Mouse (Mus musculus): ENCODE measurements around the gene Zfyve28. TPM values are rescaled to one million over a fixed set of nuclear protein-coding genes. Genes with fewer than 3 reads are reported as not detected.

The Zfyve28 gene
- polyA plus RNA-seq, 1 experiment = 0.37 TPM

- Histone ChIP-seq H3K9me3 (no peaks in the 10 kb centered on the region), H3K27me3 (replicated peaks) (no peaks in the 10 kb centered on the region), H3K4me1 (peaks cover 79% of the 10 kb centered on the region), H3K36me3 (replicated peaks; ENCODE audit: low read length) (peaks cover 35% of the 10 kb centered on the region), H3K4me3 (replicated peaks) (peak within 1 kb of the TSS; percentile 100)
- TF ChIP-seq GATA1 (IDR thresholded peaks at IDR 0.05; ENCODE audit: borderline replicate concordance, low read length) (no peak), FLI1 (IDR thresholded peaks at IDR 0.05; ENCODE audit: low read length) (no peak)
These were observed 100.5 kb downstream of the Zfyve28 start, which contains the start of gene Mxd4 for GRCm38 (mm10) chr5:34187601-34188316. TSS of gene Mxd4 (minus strand) at chr5:34187720.

GRCm38 (mm10) chr5:34186961-34187391, 101.3 kb downstream of the Zfyve28 start:
- H3K4me1 ChIP-seq = peaks cover 85% of the 10 kb centered on the region

GRCm38 (mm10) chr5:34186391-34186790, 101.9 kb downstream of the Zfyve28 start:
- Histone ChIP-seq H3K27me3 (replicated peaks) (no peaks in the 10 kb centered on the region), H3K4me3 (replicated peaks) (peak overlapping the region; percentile 100), H3K9me3 (no peaks in the 10 kb centered on the region), H3K4me1 (peaks cover 81% of the 10 kb centered on the region), H3K36me3 (replicated peaks; ENCODE audit: low read length) (peaks cover 48% of the 10 kb centered on the region)
- TF ChIP-seq FLI1 (IDR thresholded peaks at IDR 0.05; ENCODE audit: low read length) = no peak

More at GRCm38 (mm10) chr5:34186961-34187391, 101.3 kb downstream of the Zfyve28 start:
- TF ChIP-seq FLI1 (IDR thresholded peaks at IDR 0.05; ENCODE audit: low read length) (no peak), GATA1 (IDR thresholded peaks at IDR 0.05; ENCODE audit: borderline replicate concordance, low read length) (no peak)
- Histone ChIP-seq H3K4me3 (replicated peaks) (peak overlapping the region; percentile 100), H3K27me3 (replicated peaks) (no peaks in the 10 kb centered on the region), H3K36me3 (replicated peaks; ENCODE audit: low read length) (peaks cover 43% of the 10 kb centered on the region), H3K9me3 (no peaks in the 10 kb centered on the region)

GRCm38 (mm10) chr5:34185791-34186190, 102.5 kb downstream of the Zfyve28 start:
- Histone ChIP-seq H3K36me3 (replicated peaks; ENCODE audit: low read length) (peaks cover 54% of the 10 kb centered on the region), H3K9me3 (no peaks in the 10 kb centered on the region), H3K27me3 (replicated peaks) (no peaks in the 10 kb centered on the region), H3K4me3 (replicated peaks) (peak overlapping the region; percentile 100), H3K4me1 (peaks cover 75% of the 10 kb centered on the region)
- TF ChIP-seq FLI1 (IDR thresholded peaks at IDR 0.05; ENCODE audit: low read length) = no peak
- no peak for TF ChIP-seq GATA1 (IDR thresholded peaks at IDR 0.05; ENCODE audit: borderline replicate concordance, low read length)

DNA sequence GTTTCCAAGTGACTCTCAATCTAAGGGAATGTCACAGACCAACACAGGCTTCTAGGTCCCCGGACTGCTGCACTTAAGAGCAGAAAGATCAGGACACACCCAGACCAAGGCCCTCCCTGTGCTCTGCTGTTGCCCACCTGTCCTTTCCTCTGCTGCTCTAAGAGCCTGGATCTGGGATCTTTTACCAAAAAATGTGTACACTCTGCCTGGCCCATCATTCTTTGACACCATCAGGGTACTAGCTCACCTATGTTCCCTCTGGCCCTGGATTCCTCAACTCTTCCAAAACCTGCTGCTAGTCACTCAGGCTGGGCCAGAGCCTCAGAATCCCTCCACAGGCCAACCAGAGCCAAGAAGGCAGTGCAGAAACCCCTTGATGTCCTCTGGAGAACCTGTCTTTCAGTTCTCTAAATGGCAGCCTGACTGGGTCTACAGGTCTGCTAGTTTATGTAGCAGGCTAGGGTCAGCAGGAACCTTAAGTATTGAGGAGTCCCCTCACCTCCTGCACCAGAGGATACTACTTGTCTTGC, 103.1 kb downstream of the Zfyve28 start:
- Histone ChIP-seq H3K4me1 (peaks cover 73% of the 10 kb centered on the region), H3K9me3 (no peaks in the 10 kb centered on the region), H3K27me3 (replicated peaks) (no peaks in the 10 kb centered on the region), H3K4me3 (replicated peaks) (peak overlapping the region; percentile 100), H3K36me3 (replicated peaks; ENCODE audit: low read length) (peaks cover 58% of the 10 kb centered on the region)
- TF ChIP-seq FLI1 (IDR thresholded peaks at IDR 0.05; ENCODE audit: low read length) (no peak), GATA1 (IDR thresholded peaks at IDR 0.05; ENCODE audit: borderline replicate concordance, low read length) (no peak)

GRCm38 (mm10) chr5:34183976-34184375, 104.3 kb downstream of the Zfyve28 start:
- no peak overlapping the region for H3K4me3 ChIP-seq (replicated peaks)
- no peaks in the 10 kb centered on the region for H3K27me3 ChIP-seq (replicated peaks)
- H3K4me1 ChIP-seq = peaks cover 65% of the 10 kb centered on the region
- TF ChIP-seq FLI1 (IDR thresholded peaks at IDR 0.05; ENCODE audit: low read length) = no peak
- TF ChIP-seq GATA1 (IDR thresholded peaks at IDR 0.05; ENCODE audit: borderline replicate concordance, low read length) = no peak
- H3K36me3 ChIP-seq (replicated peaks; ENCODE audit: low read length) = peaks cover 68% of the 10 kb centered on the region
- no peaks in the 10 kb centered on the region for H3K9me3 ChIP-seq

DNA sequence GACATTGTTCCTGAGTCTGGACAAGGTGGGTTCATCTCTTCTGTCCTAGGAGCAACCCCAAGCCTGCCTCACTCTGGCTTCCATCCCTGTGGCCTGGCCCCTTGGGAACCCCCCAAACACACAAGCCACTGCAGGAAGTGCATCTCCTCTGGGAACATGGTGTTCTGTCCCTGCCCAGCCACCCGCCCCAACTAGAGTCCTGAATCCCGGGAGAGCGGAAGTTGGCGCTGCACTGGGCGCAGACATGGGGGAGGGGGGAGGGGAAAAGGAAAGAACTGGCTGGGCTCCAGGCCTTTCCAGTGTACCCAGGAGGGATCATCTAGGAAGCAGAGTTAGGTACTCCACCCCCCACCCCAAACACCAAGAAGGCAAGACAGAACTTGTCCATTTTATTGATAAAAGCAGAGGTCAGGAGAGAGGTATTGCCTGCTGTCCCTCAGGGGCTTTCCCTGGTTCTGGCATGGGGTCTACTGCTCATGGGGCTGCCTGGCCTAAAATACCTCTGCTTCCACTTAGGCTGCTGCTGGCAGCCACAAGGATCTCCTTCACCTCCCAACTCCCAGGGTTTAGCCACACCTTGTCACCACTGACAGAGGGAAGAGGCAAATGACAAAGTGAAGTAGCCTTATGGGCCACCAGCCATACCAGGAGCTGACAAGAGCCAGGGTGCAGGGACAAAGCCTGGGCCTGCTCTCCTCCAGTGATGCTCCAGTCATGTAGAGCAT, 104.9 kb downstream of the Zfyve28 start:
- Histone ChIP-seq H3K4me3 (replicated peaks) (no peak overlapping the region), H3K9me3 (no peaks in the 10 kb centered on the region), H3K36me3 (replicated peaks; ENCODE audit: low read length) (peaks cover 75% of the 10 kb centered on the region), H3K27me3 (replicated peaks) (no peaks in the 10 kb centered on the region), H3K4me1 (peaks cover 65% of the 10 kb centered on the region)
- TF ChIP-seq GATA1 (IDR thresholded peaks at IDR 0.05; ENCODE audit: borderline replicate concordance, low read length) (no peak), FLI1 (IDR thresholded peaks at IDR 0.05; ENCODE audit: low read length) (no peak)

GRCm38 (mm10) chr5:34182486-34182885, 105.8 kb downstream of the Zfyve28 start:
- peaks cover 69% of the 10 kb centered on the region for H3K4me1 ChIP-seq
- no peak overlapping the region for H3K4me3 ChIP-seq (replicated peaks)
- no peaks in the 10 kb centered on the region for H3K27me3 ChIP-seq (replicated peaks)
- no peak for TF ChIP-seq FLI1 (IDR thresholded peaks at IDR 0.05; ENCODE audit: low read length)
- no peak for TF ChIP-seq GATA1 (IDR thresholded peaks at IDR 0.05; ENCODE audit: borderline replicate concordance, low read length)
- no peaks in the 10 kb centered on the region for H3K9me3 ChIP-seq
- peaks cover 83% of the 10 kb centered on the region for H3K36me3 ChIP-seq (replicated peaks; ENCODE audit: low read length)

- Histone ChIP-seq H3K4me1 (peaks cover 54% of the 10 kb centered on the region), H3K27me3 (replicated peaks) (no peaks in the 10 kb centered on the region), H3K9me3 (no peaks in the 10 kb centered on the region), H3K4me3 (replicated peaks) (no peak overlapping the region), H3K36me3 (replicated peaks; ENCODE audit: low read length) (peaks cover 98% of the 10 kb centered on the region)
- TF ChIP-seq GATA1 (IDR thresholded peaks at IDR 0.05; ENCODE audit: borderline replicate concordance, low read length) (no peak), FLI1 (IDR thresholded peaks at IDR 0.05; ENCODE audit: low read length) (no peak)
These were observed 110.4 kb downstream of the Zfyve28 start for GRCm38 (mm10) chr5:34177821-34178220.

DNA sequence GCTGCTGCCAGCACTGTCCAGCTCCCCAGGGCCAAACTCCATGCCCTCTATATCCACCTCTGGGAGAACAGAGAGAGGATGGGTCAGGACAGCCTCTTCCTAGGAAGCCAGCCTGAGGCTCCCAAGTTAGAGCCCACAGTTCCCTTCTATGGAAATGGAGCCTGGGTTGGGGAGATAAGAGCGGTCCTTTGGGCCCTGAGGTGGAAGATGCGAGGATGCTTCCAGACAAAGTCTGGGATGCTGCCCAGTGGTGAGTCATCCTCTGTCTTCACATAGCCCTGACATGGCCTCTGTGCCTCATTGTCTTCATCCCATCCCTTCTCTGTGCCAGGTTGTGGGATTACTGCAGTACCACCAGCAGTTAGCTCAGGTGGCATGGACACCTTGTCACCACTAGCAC, 111.2 kb downstream of the Zfyve28 start:
- Histone ChIP-seq H3K27me3 (replicated peaks) (no peaks in the 10 kb centered on the region), H3K4me1 (peaks cover 48% of the 10 kb centered on the region), H3K4me3 (replicated peaks) (peak overlapping the region; percentile 19), H3K9me3 (no peaks in the 10 kb centered on the region), H3K36me3 (replicated peaks; ENCODE audit: low read length) (peaks cover 97% of the 10 kb centered on the region)
- TF ChIP-seq FLI1 (IDR thresholded peaks at IDR 0.05; ENCODE audit: low read length) = no peak
- TF ChIP-seq GATA1 (IDR thresholded peaks at IDR 0.05; ENCODE audit: borderline replicate concordance, low read length) = no peak
